Mouse (Mus musculus) small intestine, adult 10 weeks (tissue): ENCODE measurements around the gene Rbm20. TPM values are rescaled to one million over a fixed set of nuclear protein-coding genes. Genes with fewer than 3 reads are reported as not detected.

Experiments used
- polyA plus RNA-seq: library from polyadenylated mRNA; stranded (reverse); fragments of 350-450 nt; fragmentation: Illumina TruSeq; extraction: RNeasy Lipid Tissue Mini Kit (QIAGEN cat#74804); gene quantifications from one replicate; pipeline ENCODE4 v1.2.3, GENCODE M21; 2014; ENCODE audit warnings: low replicate concordance

Gene Rbm20
- 0.71 TPM for polyA plus RNA-seq

DNA sequence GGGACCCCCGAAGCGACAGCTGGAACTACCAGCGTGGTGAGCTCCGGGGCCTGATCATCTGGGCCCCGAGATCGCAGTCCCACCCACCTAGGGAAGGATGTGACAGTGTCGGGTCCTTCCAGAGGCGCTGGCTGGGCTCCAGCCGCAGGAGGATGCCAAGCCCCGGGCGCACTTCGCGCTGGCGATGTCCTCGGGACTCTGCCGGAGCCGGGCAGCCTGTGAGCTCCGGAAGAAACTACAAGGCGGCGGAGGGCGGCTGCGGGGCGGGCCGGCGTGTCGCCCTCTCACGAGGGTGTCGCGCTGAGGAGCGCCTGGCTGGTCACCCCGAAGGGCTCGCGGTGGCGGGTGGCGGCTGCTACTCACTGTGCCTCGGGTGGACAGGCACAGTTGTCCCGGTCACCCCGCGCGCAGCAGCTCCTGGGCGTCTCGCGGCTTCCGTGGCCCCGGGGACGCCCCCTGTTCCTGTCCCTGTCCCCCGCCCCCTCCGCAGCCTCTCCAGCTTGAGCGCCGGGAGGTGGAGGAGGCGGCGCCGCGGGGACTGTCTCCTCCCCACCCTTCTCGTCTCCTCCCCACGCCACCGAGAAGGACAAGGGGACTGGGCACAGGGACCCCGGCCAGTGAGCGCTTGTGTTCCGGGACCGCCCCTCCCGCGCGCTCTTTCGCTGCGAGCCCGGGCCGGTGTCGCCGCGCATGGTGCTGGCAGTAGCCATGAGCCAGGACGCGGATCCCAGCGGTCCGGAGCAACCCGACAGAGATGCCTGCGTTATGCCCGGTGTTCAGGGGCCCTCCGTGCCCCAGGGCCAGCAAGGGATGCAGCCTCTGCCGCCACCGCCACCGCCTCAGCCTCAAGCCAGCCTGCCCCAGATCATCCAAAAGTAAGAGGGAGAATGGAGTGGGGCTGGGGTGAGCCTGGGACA lies at the start of gene Rbm20:
Gene Rbm20, plus strand, starts transcription at position 589 of the 917 bp plus-strand sequence.

DNA sequence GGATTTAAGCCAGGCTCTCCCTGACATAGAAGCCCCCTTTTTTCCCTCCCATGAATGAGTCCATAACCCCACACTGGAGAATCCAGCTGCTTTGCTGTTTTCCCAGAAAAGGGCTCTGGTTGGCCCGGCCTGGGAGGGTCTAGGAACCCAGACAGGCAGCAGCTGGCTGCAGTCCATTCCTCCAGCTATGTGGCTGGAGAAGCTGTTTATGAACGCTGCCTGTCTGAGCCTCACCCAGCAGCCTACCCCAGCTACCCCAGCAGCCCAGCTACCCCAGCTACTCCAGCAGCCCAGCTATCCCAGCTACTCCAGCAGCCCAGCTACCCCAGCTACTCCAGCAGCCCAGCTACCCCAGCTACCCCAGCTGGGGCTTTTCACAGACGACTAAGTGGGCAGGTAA lies 215.0 kb downstream of the Rbm20 start, which contains the start of gene Pdcd4:
Gene Pdcd4, plus strand, starts transcription at position 171 of the 400 bp plus-strand sequence.

Other genes with a start within 250 kb of the Rbm20 start
- gene Dusp5, start 148.2 kb upstream of the Rbm20 start, polyA plus RNA-seq: 4.8 TPM
- 32.9 TPM for gene Nutf2-ps1, start 88.2 kb upstream of the Rbm20 start, polyA plus RNA-seq
- 68.5 TPM for gene Smc3, start 76.9 kb upstream of the Rbm20 start, polyA plus RNA-seq
- 157 TPM for gene Pdcd4, start 214.9 kb downstream of the Rbm20 start, polyA plus RNA-seq